Mouse (Mus musculus): ENCODE measurements around the gene Sox5. TPM values are rescaled to one million over a fixed set of nuclear protein-coding genes. Genes with fewer than 3 reads are reported as not detected.

The Sox5 gene
- total and polyA plus RNA-seq, 2 experiments from 2014 or later, result 26.2 to 32.9 TPM

GRCm38 (mm10) chr6:144311754-144312153 lies 470.0 kb downstream of the Sox5 start:
- ATAC-seq (no peak), DNase-seq (ENCODE audit: low spot score) (no peak)
- whole genome bisulfite sequencing, result 54% methylated on average over 4 of the region's 4 CpGs
- no peaks in the 10 kb centered on the region for H3K36me3 ChIP-seq (ENCODE audit: insufficient read depth, low read length)
- H3K4me2 ChIP-seq (ENCODE audit: low read depth, low read length), result no peak overlapping the region
- TF ChIP-seq CTCF (IDR thresholded peaks at IDR 0.05; ENCODE audit: low read depth), result no peak
- H3K9me3 ChIP-seq (ENCODE audit: low read length), result no peaks in the 10 kb centered on the region
- no peak overlapping the region for H3K4me3 ChIP-seq (ENCODE audit: low read length)
- no peaks in the 10 kb centered on the region for H3K4me1 ChIP-seq (ENCODE audit: insufficient read depth, low read length)
- no peak overlapping the region for H3K9ac ChIP-seq (replicated peaks; ENCODE audit: low read length)
- no peaks in the 10 kb centered on the region for H3K27me3 ChIP-seq (ENCODE audit: insufficient read depth, low read length)
- H3K27ac ChIP-seq, result no peak overlapping the region

DNA sequence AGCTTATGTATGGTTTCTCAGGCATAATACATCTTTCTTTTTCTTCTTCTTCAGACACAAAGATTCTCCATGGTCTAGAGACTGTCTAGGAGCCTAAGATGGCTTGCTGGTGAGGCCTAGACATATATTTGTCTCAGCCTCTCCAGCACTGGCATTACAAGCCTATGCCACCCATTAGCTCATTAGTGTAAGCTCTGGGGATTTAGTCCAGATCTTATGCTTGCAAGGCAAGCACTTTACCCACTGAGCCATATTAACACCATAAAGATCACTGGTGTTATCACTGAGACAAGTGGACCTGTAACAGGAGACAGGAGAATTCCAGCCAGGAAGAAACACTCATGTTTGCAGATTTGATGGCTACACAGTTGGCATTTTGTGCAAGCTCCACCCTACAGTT lies 472.6 kb downstream of the Sox5 start:
- Histone ChIP-seq H3K27ac (no peak overlapping the region), H3K36me3 (ENCODE audit: insufficient read depth, low read length) (no peaks in the 10 kb centered on the region), H3K27me3 (ENCODE audit: insufficient read depth, low read length) (no peaks in the 10 kb centered on the region), H3K4me1 (ENCODE audit: insufficient read depth, low read length) (no peaks in the 10 kb centered on the region), H3K4me3 (ENCODE audit: low read length) (no peak overlapping the region), H3K9me3 (ENCODE audit: low read length) (no peaks in the 10 kb centered on the region), H3K9ac (replicated peaks; ENCODE audit: low read length) (no peak overlapping the region), H3K4me2 (ENCODE audit: low read depth, low read length) (no peak overlapping the region)
- ATAC-seq (no peak), DNase-seq (ENCODE audit: low spot score) (no peak)
- TF ChIP-seq CTCF (IDR thresholded peaks at IDR 0.05; ENCODE audit: low read depth), result no peak

DNA sequence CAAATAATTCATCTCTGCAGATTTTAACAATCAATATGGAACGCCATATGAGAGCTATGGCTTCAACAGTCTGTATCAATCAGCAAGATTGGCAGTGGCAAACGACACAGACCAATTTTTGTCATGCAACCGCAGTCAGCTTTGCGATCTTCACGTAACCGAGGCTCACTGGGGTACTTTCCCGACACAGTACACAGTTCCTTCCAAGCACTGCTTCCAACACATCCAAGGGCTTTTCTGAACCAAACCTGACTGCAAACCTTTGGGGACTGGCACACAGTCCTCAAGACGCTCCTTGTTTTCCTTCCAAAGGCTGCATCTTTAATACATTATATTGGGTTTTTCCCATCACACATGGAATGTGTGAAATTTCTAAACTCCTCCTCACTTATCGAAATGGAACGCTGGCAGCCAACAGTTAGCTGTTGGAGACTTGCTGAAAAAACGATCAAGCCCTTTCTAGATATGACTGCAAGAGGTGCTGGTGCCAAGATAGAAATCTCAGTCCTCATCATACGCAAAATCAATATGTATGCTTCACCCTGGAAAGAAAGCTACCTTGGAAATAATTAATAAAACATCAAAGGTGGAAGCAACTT lies 474.1 kb downstream of the Sox5 start:
- H3K9ac ChIP-seq (replicated peaks; ENCODE audit: low read length), result no peak overlapping the region
- no peaks in the 10 kb centered on the region for H3K4me1 ChIP-seq (ENCODE audit: insufficient read depth, low read length)
- no peak for TF ChIP-seq CTCF (IDR thresholded peaks at IDR 0.05; ENCODE audit: low read depth)
- no peak overlapping the region for H3K4me2 ChIP-seq (ENCODE audit: low read depth, low read length)
- H3K27me3 ChIP-seq (ENCODE audit: insufficient read depth, low read length), result no peaks in the 10 kb centered on the region
- WGBS, result 90% methylated on average over 12 of the region's 12 CpGs
- no peaks in the 10 kb centered on the region for H3K36me3 ChIP-seq (ENCODE audit: insufficient read depth, low read length)
- ATAC-seq (no peak), DNase-seq (ENCODE audit: low spot score) (no peak)
- no peak overlapping the region for H3K27ac ChIP-seq
- no peaks in the 10 kb centered on the region for H3K9me3 ChIP-seq (ENCODE audit: low read length)
- H3K4me3 ChIP-seq (ENCODE audit: low read length), result no peak overlapping the region

DNA sequence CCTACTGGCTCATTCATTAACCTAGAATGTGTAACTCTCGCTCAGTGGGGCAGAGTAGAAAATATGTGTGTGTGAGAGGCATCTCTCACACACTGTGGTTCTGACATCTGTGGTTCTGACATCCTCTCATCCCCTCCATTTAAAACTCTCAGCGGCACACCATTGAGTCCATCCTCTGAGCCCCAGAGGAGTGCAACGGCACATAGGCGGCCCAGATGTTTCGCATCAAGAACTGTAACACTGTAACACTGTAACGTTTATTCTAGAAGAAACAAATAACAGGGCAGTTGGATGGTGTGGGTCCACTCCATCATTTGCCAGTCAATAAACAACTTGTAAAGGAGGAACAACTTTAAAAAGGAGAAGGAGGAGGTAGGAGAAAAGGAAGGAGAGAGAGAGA lies 479.0 kb downstream of the Sox5 start:
- TF ChIP-seq CTCF (IDR thresholded peaks at IDR 0.05; ENCODE audit: low read depth), result no peak
- no peak overlapping the region for H3K9ac ChIP-seq (replicated peaks; ENCODE audit: low read length)
- 91% methylated on average over 6 of the region's 6 CpGs for WGBS

GRCm38 (mm10) chr6:144301082-144301481 lies 480.7 kb downstream of the Sox5 start:
- TF ChIP-seq CTCF (IDR thresholded peaks at IDR 0.05; ENCODE audit: low read depth), result no peak
- 37% methylated on average over 4 of the region's 4 CpGs for WGBS
- Histone ChIP-seq H3K4me2 (ENCODE audit: low read depth, low read length) (no peak overlapping the region), H3K9ac (replicated peaks; ENCODE audit: low read length) (no peak overlapping the region), H3K4me3 (ENCODE audit: low read length) (no peak overlapping the region), H3K36me3 (ENCODE audit: insufficient read depth, low read length) (no peaks in the 10 kb centered on the region), H3K27ac (no peak overlapping the region), H3K4me1 (ENCODE audit: insufficient read depth, low read length) (no peaks in the 10 kb centered on the region), H3K27me3 (ENCODE audit: insufficient read depth, low read length) (no peaks in the 10 kb centered on the region), H3K9me3 (ENCODE audit: low read length) (no peaks in the 10 kb centered on the region)
- ATAC-seq (no peak), DNase-seq (ENCODE audit: low spot score) (no peak)

More for the DNA sequence above, 479.0 kb downstream of the Sox5 start:
- Histone ChIP-seq H3K4me3 (ENCODE audit: low read length) (no peak overlapping the region), H3K36me3 (ENCODE audit: insufficient read depth, low read length) (no peaks in the 10 kb centered on the region), H3K27me3 (ENCODE audit: insufficient read depth, low read length) (no peaks in the 10 kb centered on the region), H3K4me2 (ENCODE audit: low read depth, low read length) (no peak overlapping the region), H3K9me3 (ENCODE audit: low read length) (no peaks in the 10 kb centered on the region), H3K27ac (no peak overlapping the region), H3K4me1 (ENCODE audit: insufficient read depth, low read length) (no peaks in the 10 kb centered on the region)
- DNase-seq (ENCODE audit: low spot score) (no peak), ATAC-seq (no peak)

DNA sequence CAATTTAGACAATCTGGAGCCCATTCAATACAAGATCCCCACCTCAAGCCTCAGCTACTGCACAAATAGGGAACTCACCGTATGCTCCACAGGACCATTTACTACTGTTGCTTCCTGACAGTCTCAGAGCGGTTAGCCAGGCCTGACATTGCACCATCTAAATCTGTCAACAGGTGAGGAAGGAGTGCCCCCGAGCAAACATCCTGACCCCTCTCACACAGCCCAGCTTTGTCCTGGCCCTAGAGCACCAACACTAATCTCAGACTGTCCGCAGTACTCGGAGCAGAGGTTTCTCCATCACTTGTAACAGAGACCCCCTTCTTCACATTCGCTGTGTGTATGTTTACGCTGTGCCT lies 482.3 kb downstream of the Sox5 start:
- DNase-seq (ENCODE audit: low spot score) (no peak), ATAC-seq (no peak)
- Histone ChIP-seq H3K4me2 (ENCODE audit: low read depth, low read length) (no peak overlapping the region), H3K27ac (no peak overlapping the region), H3K4me3 (ENCODE audit: low read length) (no peak overlapping the region), H3K36me3 (ENCODE audit: insufficient read depth, low read length) (no peaks in the 10 kb centered on the region), H3K27me3 (ENCODE audit: insufficient read depth, low read length) (no peaks in the 10 kb centered on the region), H3K9ac (replicated peaks; ENCODE audit: low read length) (no peak overlapping the region), H3K4me1 (ENCODE audit: insufficient read depth, low read length) (no peaks in the 10 kb centered on the region), H3K9me3 (ENCODE audit: low read length) (0 out of 2 replicates have a peak, but pooled peaks cover 6% of the 10 kb centered on the region)
- WGBS, result 82% methylated on average over 7 of the region's 7 CpGs
- TF ChIP-seq CTCF (IDR thresholded peaks at IDR 0.05; ENCODE audit: low read depth), result no peak

DNA sequence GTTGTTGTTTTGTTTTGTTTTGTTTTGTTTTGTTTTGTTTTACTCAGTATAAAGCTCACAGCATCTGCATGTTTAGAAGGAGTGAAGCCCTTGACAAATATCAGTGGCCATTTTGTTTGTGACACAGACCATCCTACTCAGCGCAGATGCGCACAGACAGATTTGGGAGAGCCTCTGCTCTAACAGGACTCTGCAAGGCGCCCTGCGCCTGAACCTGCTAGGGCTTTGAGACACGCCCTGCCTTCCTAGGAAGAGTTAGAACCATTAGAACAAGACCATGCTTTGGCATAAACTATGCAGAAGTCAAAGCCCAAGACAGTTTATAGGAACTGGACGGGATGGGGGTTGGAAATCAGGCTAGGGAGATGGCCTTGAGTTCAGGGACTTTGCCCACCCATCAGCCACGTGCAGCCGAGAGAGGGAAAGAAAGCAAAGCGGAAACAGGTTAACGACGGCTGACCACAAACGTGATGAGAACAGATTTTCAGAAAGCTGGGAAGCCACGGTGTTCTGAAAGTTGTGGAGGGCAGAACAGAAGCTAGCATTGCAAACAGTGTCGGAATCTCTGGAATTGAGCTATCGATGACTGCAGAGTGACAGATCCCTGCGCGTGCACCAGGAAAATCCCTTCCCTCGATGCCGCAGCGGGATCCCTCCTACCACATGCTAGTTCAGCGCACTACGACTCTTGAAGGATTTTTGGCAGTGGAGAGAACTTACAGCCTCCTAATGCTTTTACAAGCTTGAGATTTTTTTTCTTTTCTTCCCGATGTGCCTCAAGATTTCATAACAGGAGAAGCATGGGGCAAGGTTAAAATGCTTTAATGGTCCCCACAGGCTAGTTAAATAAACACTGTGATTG lies 482.9 kb downstream of the Sox5 start:
- ATAC-seq (no peak), DNase-seq (ENCODE audit: low spot score) (no peak)
- Histone ChIP-seq H3K4me1 (ENCODE audit: insufficient read depth, low read length) (no peaks in the 10 kb centered on the region), H3K27ac (no peak overlapping the region), H3K9me3 (ENCODE audit: low read length) (0 out of 2 replicates have a peak, but pooled peaks cover 6% of the 10 kb centered on the region), H3K27me3 (ENCODE audit: insufficient read depth, low read length) (no peaks in the 10 kb centered on the region), H3K4me3 (ENCODE audit: low read length) (no peak overlapping the region), H3K36me3 (ENCODE audit: insufficient read depth, low read length) (no peaks in the 10 kb centered on the region), H3K9ac (replicated peaks; ENCODE audit: low read length) (no peak overlapping the region), H3K4me2 (ENCODE audit: low read depth, low read length) (no peak overlapping the region)
- 75% methylated on average over 23 of the region's 23 CpGs for WGBS
- no peak for TF ChIP-seq CTCF (IDR thresholded peaks at IDR 0.05; ENCODE audit: low read depth)
